Mouse (Mus musculus) spleen, adult 2 months (tissue): ENCODE data around the gene Slc16a3.

Experiments
- CTCF ChIP-seq: fragments of 200-500 bp; IDR thresholded peaks from 2 replicates; pipeline ENCODE4 v1.5.1; 2011; ENCODE audit warnings: mild to moderate bottlenecking, inconsistent platforms; ENCODE audit not compliant: insufficient read depth, insufficient read length, insufficient replicate concordance; ENCODE audit errors: extremely low read depth
- POLR2A ChIP-seq: fragments of 200-500 bp; IDR thresholded peaks from 2 replicates; pipeline ENCODE4 v1.6.1; 2011; ENCODE audit warnings: low read depth, low read length, inconsistent platforms

DNA sequence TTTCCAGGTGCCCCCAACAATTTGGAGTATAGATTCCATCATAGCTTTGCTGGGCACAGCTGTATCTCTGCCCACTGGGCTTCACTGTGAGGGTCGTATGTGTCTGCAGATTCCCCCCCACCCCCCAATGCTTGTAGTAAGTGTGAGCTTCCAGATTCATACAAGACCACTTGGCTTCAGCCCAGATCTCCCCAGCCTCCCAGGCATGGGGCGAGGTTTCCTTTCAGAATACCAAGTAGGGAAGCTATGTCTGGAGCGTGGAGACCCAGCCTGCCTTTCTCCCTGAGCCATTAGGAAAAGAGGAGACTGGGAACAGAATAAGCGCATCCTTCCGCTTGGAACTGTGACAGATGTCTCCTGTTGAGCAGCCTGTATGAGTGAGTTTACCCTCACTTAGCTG, 45.3 kb downstream of the Slc16a3 start:
- TF ChIP-seq CTCF (no peak), POLR2A (no peak)
